Mouse (Mus musculus): ENCODE data around the gene Bmpr1b.

DNA sequence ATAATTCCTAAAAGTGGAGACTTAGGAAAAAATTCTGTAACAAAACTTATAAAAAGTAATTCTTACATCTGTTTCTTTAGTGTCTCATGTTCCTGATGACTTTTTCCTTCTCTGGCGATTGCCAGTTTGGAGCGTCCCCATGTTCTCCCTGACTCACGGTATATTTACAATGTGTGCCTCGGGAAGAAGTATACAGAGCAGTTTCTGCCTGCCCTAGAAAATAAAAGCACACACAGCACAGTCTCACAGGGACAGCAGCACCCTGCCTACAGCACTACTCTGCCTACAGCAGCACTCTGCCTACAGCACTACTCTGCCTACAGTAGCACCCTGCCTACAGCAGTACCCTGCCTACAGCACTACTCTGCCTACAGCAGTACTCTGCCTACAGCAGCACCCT, 4.8 kb upstream of the Bmpr1b start:
- TF ChIP-seq CTCF (IDR thresholded peaks at IDR 0.05; ENCODE audit: low read depth): no peak
- no peak for TF ChIP-seq EP300 (optimal IDR thresholded peaks at IDR 0.05)

Data from stomach, postnatal 0 days (tissue).